Mouse (Mus musculus): ENCODE results near the gene Insig1. TPM values are rescaled to one million over a fixed set of nuclear protein-coding genes. Genes with fewer than 3 reads are reported as not detected.

Insig1 gene
- polyA plus RNA-seq, 1 experiment: 91.6 TPM

DNA sequence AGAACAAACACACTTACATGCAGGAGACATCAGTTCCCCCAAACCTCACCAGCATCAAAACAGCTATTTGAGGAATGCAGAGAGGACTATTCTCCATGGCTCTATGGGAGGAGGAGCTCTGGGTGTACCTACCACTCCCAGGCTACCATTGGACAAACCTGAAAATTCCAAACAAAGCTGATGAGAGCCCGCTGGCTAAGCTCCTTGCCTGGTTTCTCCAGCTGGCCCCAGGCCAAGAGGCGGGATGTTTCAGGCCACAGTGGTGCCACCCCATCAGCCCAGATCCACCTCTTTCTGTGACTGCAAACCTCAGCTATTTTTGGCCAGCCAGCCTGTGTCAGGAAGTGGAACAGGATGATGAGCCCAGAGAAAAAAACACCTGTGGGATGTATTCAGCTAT, 33.0 kb upstream of the Insig1 start:
- Histone ChIP-seq H3K4me3 (ENCODE audit: insufficient read depth, low read length) (no peak overlapping the region), H3K27ac (ENCODE audit: insufficient read depth, low read length) (no peak overlapping the region), H3K4me1 (ENCODE audit: control insufficient read depth, insufficient read depth, low read length) (0 out of 2 replicates have a peak, but pooled peaks cover 2% of the 10 kb centered on the region)
- TF ChIP-seq POLR2A (IDR thresholded peaks at IDR 0.05; ENCODE audit: extremely low read depth, insufficient read depth, low read length): no peak
- no peak for TF ChIP-seq CTCF (IDR thresholded peaks at IDR 0.05; ENCODE audit: extremely low read depth, insufficient read depth, low read length)

DNA sequence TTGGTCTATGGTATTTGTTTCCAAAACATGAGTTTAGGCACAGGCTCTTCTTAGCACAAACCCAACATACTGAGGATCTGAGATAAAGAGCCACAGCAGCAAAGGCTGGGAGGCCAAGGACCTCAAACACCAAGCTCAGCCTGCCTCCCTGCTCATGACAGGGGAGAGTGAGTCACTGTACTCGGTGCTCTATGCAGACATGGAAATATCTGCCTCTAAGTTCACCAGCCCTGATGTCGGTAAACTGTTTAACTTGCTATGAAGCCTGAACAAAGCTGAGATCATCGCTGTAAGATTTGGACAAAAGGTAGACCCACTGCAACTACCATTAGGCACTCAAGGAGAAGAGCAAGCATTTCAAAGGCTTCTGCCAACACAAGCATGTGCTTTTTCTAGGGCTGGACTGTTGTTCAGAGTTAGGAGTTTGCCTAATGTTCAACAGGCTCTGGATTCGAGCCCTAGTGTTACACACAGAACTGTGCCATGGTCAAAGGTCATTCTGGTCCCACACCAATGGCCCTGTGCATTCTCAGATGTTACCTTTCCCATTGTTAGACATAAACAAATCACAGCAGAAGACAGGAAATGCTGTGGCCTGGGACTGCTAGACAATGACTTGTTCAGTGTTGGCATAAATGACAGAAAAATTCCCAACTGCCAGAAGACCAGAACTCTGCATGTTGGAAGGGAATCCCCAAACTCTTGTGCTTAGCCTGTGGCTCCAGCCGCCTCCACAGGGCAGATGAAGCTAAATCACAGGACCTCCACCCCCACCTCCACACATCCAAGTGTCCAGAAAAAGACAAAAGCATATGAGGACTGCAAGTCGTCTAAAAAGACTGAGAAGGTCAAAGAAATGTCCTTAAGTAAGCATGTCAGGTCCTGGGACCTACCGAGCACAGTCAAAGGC, 31.2 kb upstream of the Insig1 start:
- Histone ChIP-seq H3K4me1 (ENCODE audit: control insufficient read depth, insufficient read depth, low read length) (0 out of 2 replicates have a peak, but pooled peaks cover 2% of the 10 kb centered on the region), H3K4me3 (ENCODE audit: insufficient read depth, low read length) (no peak overlapping the region), H3K27ac (ENCODE audit: insufficient read depth, low read length) (no peak overlapping the region)
- no peak for TF ChIP-seq POLR2A (IDR thresholded peaks at IDR 0.05; ENCODE audit: extremely low read depth, insufficient read depth, low read length)
- no peak for TF ChIP-seq CTCF (IDR thresholded peaks at IDR 0.05; ENCODE audit: extremely low read depth, insufficient read depth, low read length)

GRCm38 (mm10) chr5:28040726-28041125, 30.4 kb upstream of the Insig1 start:
- Histone ChIP-seq H3K27ac (ENCODE audit: insufficient read depth, low read length) (no peak overlapping the region), H3K4me3 (ENCODE audit: insufficient read depth, low read length) (no peak overlapping the region), H3K4me1 (ENCODE audit: control insufficient read depth, insufficient read depth, low read length) (0 out of 2 replicates have a peak, but pooled peaks cover 2% of the 10 kb centered on the region)
- TF ChIP-seq CTCF (IDR thresholded peaks at IDR 0.05; ENCODE audit: extremely low read depth, insufficient read depth, low read length): no peak

- TF ChIP-seq CTCF (IDR thresholded peaks at IDR 0.05; ENCODE audit: extremely low read depth, insufficient read depth, low read length): no peak
- TF ChIP-seq POLR2A (IDR thresholded peaks at IDR 0.05; ENCODE audit: extremely low read depth, insufficient read depth, low read length): no peak
- no peak overlapping the region for H3K4me3 ChIP-seq (ENCODE audit: insufficient read depth, low read length)
- no peak overlapping the region for H3K27ac ChIP-seq (ENCODE audit: insufficient read depth, low read length)
- H3K4me1 ChIP-seq (ENCODE audit: control insufficient read depth, insufficient read depth, low read length): 0 out of 2 replicates have a peak, but pooled peaks cover 2% of the 10 kb centered on the region
Measured at GRCm38 (mm10) chr5:28042021-28042420, 29.1 kb upstream of the Insig1 start.

DNA sequence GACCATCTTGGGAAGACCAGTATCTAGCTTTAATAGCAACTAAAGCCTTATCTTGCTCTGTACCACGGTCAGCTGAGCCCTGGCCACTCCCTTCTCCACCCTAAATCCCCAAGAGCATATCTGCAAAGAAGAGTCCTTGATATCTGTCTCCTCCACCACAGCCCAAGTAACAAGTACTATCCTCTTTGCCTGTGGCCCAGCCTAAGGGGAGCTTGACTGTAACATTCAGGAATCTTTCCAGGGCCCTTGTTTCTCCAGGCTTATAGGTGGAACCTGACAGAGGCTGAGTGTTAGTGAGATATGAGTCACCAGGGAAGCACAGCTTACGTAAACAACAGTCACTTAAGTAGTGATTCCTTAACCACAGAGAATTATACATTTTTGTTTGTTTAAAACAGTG, 28.4 kb upstream of the Insig1 start:
- no peak for TF ChIP-seq POLR2A (IDR thresholded peaks at IDR 0.05; ENCODE audit: extremely low read depth, insufficient read depth, low read length)
- no peak for TF ChIP-seq CTCF (IDR thresholded peaks at IDR 0.05; ENCODE audit: extremely low read depth, insufficient read depth, low read length)
- Histone ChIP-seq H3K27ac (ENCODE audit: insufficient read depth, low read length) (no peak overlapping the region), H3K4me3 (ENCODE audit: insufficient read depth, low read length) (no peak overlapping the region), H3K4me1 (ENCODE audit: control insufficient read depth, insufficient read depth, low read length) (no peaks in the 10 kb centered on the region)

DNA sequence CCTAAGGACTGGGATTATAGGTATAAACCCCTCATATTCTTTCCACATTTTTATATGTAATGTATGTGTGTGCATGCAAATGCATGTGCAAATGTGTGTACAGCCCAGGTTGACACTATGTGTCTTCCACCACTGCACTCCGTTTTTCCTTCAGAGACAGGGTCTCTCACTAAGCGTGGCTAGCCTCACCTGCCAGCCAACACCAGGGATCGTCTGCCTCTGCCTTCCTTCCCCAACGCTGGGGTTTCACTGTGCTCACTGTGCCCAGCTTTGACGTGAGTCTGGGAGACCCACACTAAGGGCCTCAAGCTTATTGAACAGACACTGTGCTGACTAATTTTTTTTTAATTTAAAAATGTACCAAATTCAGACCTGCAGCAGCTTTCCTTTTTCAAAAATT, 27.8 kb upstream of the Insig1 start:
- Histone ChIP-seq H3K27ac (ENCODE audit: insufficient read depth, low read length) (no peak overlapping the region), H3K4me1 (ENCODE audit: control insufficient read depth, insufficient read depth, low read length) (no peaks in the 10 kb centered on the region), H3K4me3 (ENCODE audit: insufficient read depth, low read length) (no peak overlapping the region)
- TF ChIP-seq POLR2A (IDR thresholded peaks at IDR 0.05; ENCODE audit: extremely low read depth, insufficient read depth, low read length): no peak
- no peak for TF ChIP-seq CTCF (IDR thresholded peaks at IDR 0.05; ENCODE audit: extremely low read depth, insufficient read depth, low read length)

GRCm38 (mm10) chr5:28046966-28047365, 24.2 kb upstream of the Insig1 start:
- H3K4me1 ChIP-seq (ENCODE audit: control insufficient read depth, insufficient read depth, low read length): no peaks in the 10 kb centered on the region
- TF ChIP-seq POLR2A (IDR thresholded peaks at IDR 0.05; ENCODE audit: extremely low read depth, insufficient read depth, low read length) (no peak), CTCF (IDR thresholded peaks at IDR 0.05; ENCODE audit: extremely low read depth, insufficient read depth, low read length) (no peak)
- no peak overlapping the region for H3K27ac ChIP-seq (ENCODE audit: insufficient read depth, low read length)
- no peak overlapping the region for H3K4me3 ChIP-seq (ENCODE audit: insufficient read depth, low read length)

GRCm38 (mm10) chr5:28047961-28048360, 23.2 kb upstream of the Insig1 start:
- Histone ChIP-seq H3K4me1 (ENCODE audit: control insufficient read depth, insufficient read depth, low read length) (no peaks in the 10 kb centered on the region), H3K4me3 (ENCODE audit: insufficient read depth, low read length) (no peak overlapping the region), H3K27ac (ENCODE audit: insufficient read depth, low read length) (no peak overlapping the region)
- TF ChIP-seq POLR2A (IDR thresholded peaks at IDR 0.05; ENCODE audit: extremely low read depth, insufficient read depth, low read length) (no peak), CTCF (IDR thresholded peaks at IDR 0.05; ENCODE audit: extremely low read depth, insufficient read depth, low read length) (no peak)

GRCm38 (mm10) chr5:28055450-28055849, 15.7 kb upstream of the Insig1 start:
- H3K4me1 ChIP-seq (ENCODE audit: control insufficient read depth, insufficient read depth, low read length): peaks cover under 1% of the 10 kb centered on the region; the same call in 1 of the 2 replicates
- H3K4me3 ChIP-seq (ENCODE audit: insufficient read depth, low read length): no peak overlapping the region
- no peak overlapping the region for H3K27ac ChIP-seq (ENCODE audit: insufficient read depth, low read length)
- no peak for TF ChIP-seq CTCF (IDR thresholded peaks at IDR 0.05; ENCODE audit: extremely low read depth, insufficient read depth, low read length)
- TF ChIP-seq POLR2A (IDR thresholded peaks at IDR 0.05; ENCODE audit: extremely low read depth, insufficient read depth, low read length): no peak

GRCm38 (mm10) chr5:28056877-28057276, 14.3 kb upstream of the Insig1 start:
- H3K4me1 ChIP-seq (ENCODE audit: control insufficient read depth, insufficient read depth, low read length): peaks cover 5% of the 10 kb centered on the region; the same call in 1 of the 2 replicates
- no peak overlapping the region for H3K4me3 ChIP-seq (ENCODE audit: insufficient read depth, low read length)
- TF ChIP-seq POLR2A (IDR thresholded peaks at IDR 0.05; ENCODE audit: extremely low read depth, insufficient read depth, low read length): no peak
- no peak for TF ChIP-seq CTCF (IDR thresholded peaks at IDR 0.05; ENCODE audit: extremely low read depth, insufficient read depth, low read length)
- no peak overlapping the region for H3K27ac ChIP-seq (ENCODE audit: insufficient read depth, low read length)

Measured in cortical plate, adult 2 months (tissue).